Mouse (Mus musculus) testis, postnatal 14 days (tissue): ENCODE measurements around the gene Psmb9.

Source experiments
- DNase-seq: peaks from one replicate; pipeline ENCODE4 v3.0.0; 2021; ENCODE audit warnings: low spot score

Psmb9 gene

GRCm38 (mm10) chr17:34138655-34139054 lies 48.9 kb downstream of the Psmb9 start:
- DNase-seq: no peak

- no peak for DNase-seq
Observed at GRCm38 (mm10) chr17:34137601-34138000, 50.0 kb downstream of the Psmb9 start.

GRCm38 (mm10) chr17:34135297-34136224 lies 52.0 kb downstream of the Psmb9 start:
- DNase-seq: peak; percentile 94

- no peak for DNase-seq
Observed at GRCm38 (mm10) chr17:34134451-34134850, 53.1 kb downstream of the Psmb9 start.

GRCm38 (mm10) chr17:34133289-34133688 lies 54.3 kb downstream of the Psmb9 start:
- DNase-seq: no peak
